Mouse (Mus musculus): ENCODE results near the gene Qdpr. TPM values are rescaled to one million over a fixed set of nuclear protein-coding genes. Genes with fewer than 3 reads are reported as not detected.

Gene Qdpr
- polyA plus RNA-seq, 1 experiment from 2014 or later = 297 TPM

GRCm38 (mm10) chr5:45472880-45473450 lies 22.9 kb upstream of the Qdpr start:
- Histone ChIP-seq H3K36me3 (ENCODE audit: insufficient read depth, low read length) (no peaks in the 10 kb centered on the region), H3K27me3 (ENCODE audit: insufficient read depth, low read length) (no peaks in the 10 kb centered on the region), H3K27ac (no peak overlapping the region), H3K9ac (ENCODE audit: low read depth, low read length) (no peak overlapping the region), H3K4me1 (replicated peaks; ENCODE audit: insufficient read depth, low read length) (no peaks in the 10 kb centered on the region), H3K9me3 (replicated peaks; ENCODE audit: low read length) (no peaks in the 10 kb centered on the region), H3K4me3 (replicated peaks; ENCODE audit: low read depth, low read length) (no peak overlapping the region), H3K4me2 (ENCODE audit: low read length) (no peak overlapping the region)
- DNase-seq (ENCODE audit: low spot score) (no peak), ATAC-seq (replicated peaks; ENCODE audit: low FRiP score, low read depth) (no peak)
- TF ChIP-seq CTCF (IDR thresholded peaks at IDR 0.05; ENCODE audit: low read depth) = no peak
- WGBS = 31% methylated on average over 7 of the region's 7 CpGs

- no peak for TF ChIP-seq CTCF (IDR thresholded peaks at IDR 0.05; ENCODE audit: low read depth)
Observed at GRCm38 (mm10) chr5:45454456-45454855, 4.4 kb upstream of the Qdpr start.

DNA sequence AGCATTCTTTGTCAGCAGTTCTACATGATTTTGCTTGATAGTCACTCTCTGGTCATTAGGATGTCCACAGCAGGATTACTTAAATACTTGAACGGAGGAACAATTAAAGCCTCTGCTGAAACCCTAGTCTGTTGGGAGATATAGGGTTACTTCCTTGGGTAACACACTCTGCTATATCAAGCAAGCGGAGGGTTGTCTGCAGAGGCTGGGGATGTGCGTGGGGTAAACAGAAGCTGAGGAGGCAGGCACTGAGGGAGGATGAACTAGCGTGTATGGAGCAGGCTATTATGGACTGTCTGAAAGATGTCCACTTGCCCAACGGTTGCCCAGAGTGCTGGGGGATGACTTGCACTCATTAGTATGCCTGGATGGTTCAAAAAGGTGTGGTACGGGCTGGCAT lies 3.4 kb upstream of the Qdpr start, which contains the start of gene Clrn2:
TSS of gene Clrn2 (plus strand) at position 301 of the 400 bp plus-strand sequence.
- Histone ChIP-seq H3K36me3 (ENCODE audit: insufficient read depth, low read length) (no peaks in the 10 kb centered on the region), H3K4me2 (ENCODE audit: low read length) (no peak within 1 kb of the TSS), H3K27me3 (ENCODE audit: insufficient read depth, low read length) (no peaks in the 10 kb centered on the region), H3K4me1 (replicated peaks; ENCODE audit: insufficient read depth, low read length) (peaks cover 8% of the 10 kb centered on the region; the same call in 1 of the 2 replicates), H3K9me3 (replicated peaks; ENCODE audit: low read length) (no peaks in the 10 kb centered on the region), H3K27ac (no peak within 1 kb of the TSS), H3K9ac (ENCODE audit: low read depth, low read length) (no peak within 1 kb of the TSS), H3K4me3 (replicated peaks; ENCODE audit: low read depth, low read length) (no peak within 1 kb of the TSS)
- TF ChIP-seq CTCF (IDR thresholded peaks at IDR 0.05; ENCODE audit: low read depth) = no peak
- DNase-seq (ENCODE audit: low spot score) (peak; percentile 17), ATAC-seq (replicated peaks; ENCODE audit: low FRiP score, low read depth) (no peak)
- WGBS = 44% methylated on average over 6 of the region's 6 CpGs

More at GRCm38 (mm10) chr5:45454456-45454855, 4.4 kb upstream of the Qdpr start:
- no peak overlapping the region for H3K4me2 ChIP-seq (ENCODE audit: low read length)
- DNase-seq (ENCODE audit: low spot score) (no peak), ATAC-seq (replicated peaks; ENCODE audit: low FRiP score, low read depth) (no peak)
- H3K9ac ChIP-seq (ENCODE audit: low read depth, low read length) = no peak overlapping the region
- no peaks in the 10 kb centered on the region for H3K9me3 ChIP-seq (replicated peaks; ENCODE audit: low read length)
- no peaks in the 10 kb centered on the region for H3K4me1 ChIP-seq (replicated peaks; ENCODE audit: insufficient read depth, low read length)
- H3K27ac ChIP-seq = no peak overlapping the region
- H3K27me3 ChIP-seq (ENCODE audit: insufficient read depth, low read length) = no peaks in the 10 kb centered on the region
- H3K4me3 ChIP-seq (replicated peaks; ENCODE audit: low read depth, low read length) = no peak overlapping the region
- WGBS = 37% methylated on average over 9 of the region's 9 CpGs
- H3K36me3 ChIP-seq (ENCODE audit: insufficient read depth, low read length) = no peaks in the 10 kb centered on the region

- ATAC-seq (replicated peaks; ENCODE audit: low FRiP score, low read depth) (no peak), DNase-seq (ENCODE audit: low spot score) (no peak)
- no peak for TF ChIP-seq CTCF (IDR thresholded peaks at IDR 0.05; ENCODE audit: low read depth)
- peak overlapping the region; percentile 90 for H3K27ac ChIP-seq
- 1% methylated on average over 8 of the region's 8 CpGs for WGBS
- peak overlapping the region; percentile 77 for H3K9ac ChIP-seq (ENCODE audit: low read depth, low read length)
- H3K4me1 ChIP-seq (replicated peaks; ENCODE audit: insufficient read depth, low read length) = peaks cover 10% of the 10 kb centered on the region; the same call in 1 of the 2 replicates
- H3K27me3 ChIP-seq (ENCODE audit: insufficient read depth, low read length) = no peaks in the 10 kb centered on the region
- peak overlapping the region; percentile 65 for H3K4me3 ChIP-seq (replicated peaks; ENCODE audit: low read depth, low read length)
- H3K36me3 ChIP-seq (ENCODE audit: insufficient read depth, low read length) = peaks cover 4% of the 10 kb centered on the region; the same call in 1 of the 2 replicates
- H3K4me2 ChIP-seq (ENCODE audit: low read length) = peak overlapping the region; percentile 78
- H3K9me3 ChIP-seq (replicated peaks; ENCODE audit: low read length) = no peaks in the 10 kb centered on the region
Observed at GRCm38 (mm10) chr5:45449206-45449605, 830 bp downstream of the Qdpr start.

DNA sequence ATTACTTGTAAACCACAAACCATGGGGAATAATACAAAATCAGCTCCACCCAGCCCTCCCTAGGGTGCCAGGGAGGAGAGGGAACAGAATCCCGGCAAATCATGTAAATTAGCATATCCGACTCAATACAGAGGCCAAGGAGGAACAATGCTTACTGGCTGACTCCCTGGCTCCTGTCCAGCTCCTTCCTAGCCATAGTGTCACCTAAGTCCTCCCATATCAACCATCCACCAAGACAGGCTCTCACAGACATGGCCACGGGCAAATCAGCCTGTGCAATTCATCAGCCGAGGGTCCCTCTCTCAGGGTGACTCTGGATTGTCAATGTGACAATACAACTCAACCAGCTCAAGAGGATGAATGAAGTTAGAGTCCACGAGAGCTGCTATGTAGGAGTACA lies 1.4 kb downstream of the Qdpr start:
- Histone ChIP-seq H3K27ac (no peak overlapping the region), H3K4me3 (replicated peaks; ENCODE audit: low read depth, low read length) (peak overlapping the region; percentile 65), H3K9ac (ENCODE audit: low read depth, low read length) (peak overlapping the region; percentile 77; the same call in 1 of the 2 replicates), H3K4me2 (ENCODE audit: low read length) (peak overlapping the region; percentile 78), H3K4me1 (replicated peaks; ENCODE audit: insufficient read depth, low read length) (peaks cover 10% of the 10 kb centered on the region; the same call in 1 of the 2 replicates), H3K36me3 (ENCODE audit: insufficient read depth, low read length) (peaks cover 9% of the 10 kb centered on the region; the same call in 1 of the 2 replicates), H3K27me3 (ENCODE audit: insufficient read depth, low read length) (no peaks in the 10 kb centered on the region), H3K9me3 (replicated peaks; ENCODE audit: low read length) (no peaks in the 10 kb centered on the region)
- WGBS = 41% methylated on average over 5 of the region's 5 CpGs
- TF ChIP-seq CTCF (IDR thresholded peaks at IDR 0.05; ENCODE audit: low read depth) = no peak
- ATAC-seq (replicated peaks; ENCODE audit: low FRiP score, low read depth) = no peak
- DNase-seq (ENCODE audit: low spot score) = no peak

DNA sequence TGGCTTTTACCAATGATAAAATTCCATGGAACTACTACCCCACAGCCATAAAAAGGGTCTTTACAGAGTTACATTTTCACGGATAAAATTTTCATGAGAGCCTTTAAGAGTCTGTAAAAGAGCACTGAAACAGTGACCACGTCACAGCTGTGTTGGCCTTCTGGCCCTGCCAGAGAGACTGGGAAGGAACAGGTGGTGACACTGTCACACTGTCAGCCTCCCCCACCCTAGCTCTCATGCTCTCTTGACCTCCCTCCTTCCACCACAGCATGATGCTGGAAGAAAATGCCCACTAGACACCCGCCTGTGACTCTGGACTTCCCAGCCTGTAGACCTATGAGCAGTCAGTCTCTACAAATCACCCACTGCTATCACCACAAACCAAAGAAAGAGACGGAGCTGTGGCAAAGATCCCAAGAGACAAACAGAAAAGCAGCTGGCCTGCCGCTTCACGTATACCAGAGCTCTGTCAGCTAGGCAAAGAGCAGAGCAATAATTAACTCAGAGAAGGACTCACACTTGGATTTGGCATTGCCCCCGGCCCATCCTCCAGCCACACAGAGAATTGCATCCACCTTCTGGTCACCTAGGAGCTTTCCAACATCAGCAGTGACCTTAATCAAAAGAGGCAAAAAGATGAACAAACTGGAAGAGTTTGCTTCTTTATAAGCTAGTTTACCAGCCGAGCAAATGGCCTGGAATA lies 5.8 kb downstream of the Qdpr start:
- Histone ChIP-seq H3K9me3 (replicated peaks; ENCODE audit: low read length) (no peaks in the 10 kb centered on the region), H3K4me2 (ENCODE audit: low read length) (no peak overlapping the region), H3K27me3 (ENCODE audit: insufficient read depth, low read length) (no peaks in the 10 kb centered on the region), H3K4me1 (replicated peaks; ENCODE audit: insufficient read depth, low read length) (peaks cover 9% of the 10 kb centered on the region; the same call in 1 of the 2 replicates), H3K36me3 (ENCODE audit: insufficient read depth, low read length) (peaks cover 13% of the 10 kb centered on the region; the same call in 1 of the 2 replicates), H3K27ac (peak overlapping the region; percentile 13; the same call in 1 of the 2 replicates), H3K9ac (ENCODE audit: low read depth, low read length) (no peak overlapping the region), H3K4me3 (replicated peaks; ENCODE audit: low read depth, low read length) (no peak overlapping the region)
- peak; percentile 62; the same call in 1 of the 2 replicates for ATAC-seq (replicated peaks; ENCODE audit: low FRiP score, low read depth)
- TF ChIP-seq CTCF (IDR thresholded peaks at IDR 0.05; ENCODE audit: low read depth) = no peak
- DNase-seq (ENCODE audit: low spot score) = no peak
- 78% methylated on average over 8 of the region's 8 CpGs for WGBS
